Mouse (Mus musculus) midbrain, postnatal 0 days (tissue): ENCODE measurements around the gene Creg1. TPM values are rescaled to one million over a fixed set of nuclear protein-coding genes. Genes with fewer than 3 reads are reported as not detected.

ENCODE experiments used
- ATAC-seq: fragments of 200-750 bp; cut with Nextera tagmentation; 2 replicates; pipeline ENCODE4 v1.8.0; 2017; ENCODE audit warnings: moderate number of reproducible peaks, mild to moderate bottlenecking, moderate TSS enrichment, moderate library complexity; ENCODE audit not compliant: low FRiP score
- DNase-seq: peaks from one replicate; pipeline ENCODE4 v3.0.0-alpha.2; 2015; ENCODE audit warnings: low spot score
- H3K27ac ChIP-seq: fragments of 300-500 bp; sonication (generic); 2 replicates; pipeline ENCODE4 v1.5.1; 2014; ENCODE audit warnings: low read depth, mild to moderate bottlenecking, low read length, mixed read lengths
- H3K27me3 ChIP-seq: fragments of 300-500 bp; sonication (generic); 2 replicates; pipeline ENCODE4 v1.6.1; 2014; ENCODE audit warnings: low read length, control low read depth, mixed read lengths; ENCODE audit not compliant: insufficient read depth
- H3K36me3 ChIP-seq: fragments of 300-500 bp; sonication (generic); 2 replicates; pipeline ENCODE4 v1.6.1; 2014; ENCODE audit warnings: low read length, control low read depth, mixed read lengths; ENCODE audit not compliant: insufficient read depth
- H3K4me1 ChIP-seq: fragments of 300-500 bp; sonication (generic); 2 replicates; pipeline ENCODE4 v1.6.1; 2014; ENCODE audit warnings: mild to moderate bottlenecking, control low read depth, antibody characterized with exemption, low read length, mixed read lengths; ENCODE audit not compliant: insufficient read depth
- H3K4me2 ChIP-seq: fragments of 300-500 bp; sonication (generic); 2 replicates; pipeline ENCODE4 v1.6.1; 2014; ENCODE audit warnings: low read depth, mild to moderate bottlenecking, low read length, mixed read lengths; ENCODE audit not compliant: poor library complexity, severe bottlenecking
- H3K4me3 ChIP-seq: fragments of 300-500 bp; sonication (generic); 2 replicates; pipeline ENCODE4 v1.5.1; 2014; ENCODE audit warnings: low read depth, mild to moderate bottlenecking, low read length, moderate library complexity
- H3K9ac ChIP-seq: fragments of 300-500 bp; sonication (generic); replicated peaks from 2 replicates; pipeline ENCODE4 v1.6.1; 2014; ENCODE audit warnings: mild to moderate bottlenecking, low read length, moderate library complexity, mixed read lengths; ENCODE audit not compliant: poor library complexity, severe bottlenecking
- H3K9me3 ChIP-seq: fragments of 300-500 bp; sonication (generic); 2 replicates; pipeline ENCODE4 v1.6.1; 2016; ENCODE audit warnings: low read length, control low read depth
- CTCF ChIP-seq: IDR thresholded peaks from 2 replicates; pipeline ENCODE4 v1.5.1; 2016; ENCODE audit warnings: antibody characterized with exemption, mild to moderate bottlenecking
- WGBS: fragments of 180-500 bp; shearing (Covaris S2); extraction: QIAGEN DNeasy Blood & Tissue Kit; methylation state at CpG from one replicate; pipeline ENCODE4 v1.1.7; 2014; 5-methylcytosine and 5-hydroxymethylcytosine counted together
- polyA plus RNA-seq: library from polyadenylated mRNA; unstranded; fragments of >200 nt; fragmentation: Nextera tagmentation; extraction: Ambion mirVana; gene quantifications from 2 replicates; pipeline ENCODE4 v1.2.1, GENCODE M21; 2015
- total RNA-seq: library from RNA; depleted of rRNA; stranded (reverse); fragments of >200 nt; gene quantifications from 2 replicates; pipeline ENCODE4 v1.2.3, GENCODE M21; 2014

Gene Creg1
- total and polyA plus RNA-seq, 2 experiments from 2014 or later = 21.3 to 47.0 TPM

DNA sequence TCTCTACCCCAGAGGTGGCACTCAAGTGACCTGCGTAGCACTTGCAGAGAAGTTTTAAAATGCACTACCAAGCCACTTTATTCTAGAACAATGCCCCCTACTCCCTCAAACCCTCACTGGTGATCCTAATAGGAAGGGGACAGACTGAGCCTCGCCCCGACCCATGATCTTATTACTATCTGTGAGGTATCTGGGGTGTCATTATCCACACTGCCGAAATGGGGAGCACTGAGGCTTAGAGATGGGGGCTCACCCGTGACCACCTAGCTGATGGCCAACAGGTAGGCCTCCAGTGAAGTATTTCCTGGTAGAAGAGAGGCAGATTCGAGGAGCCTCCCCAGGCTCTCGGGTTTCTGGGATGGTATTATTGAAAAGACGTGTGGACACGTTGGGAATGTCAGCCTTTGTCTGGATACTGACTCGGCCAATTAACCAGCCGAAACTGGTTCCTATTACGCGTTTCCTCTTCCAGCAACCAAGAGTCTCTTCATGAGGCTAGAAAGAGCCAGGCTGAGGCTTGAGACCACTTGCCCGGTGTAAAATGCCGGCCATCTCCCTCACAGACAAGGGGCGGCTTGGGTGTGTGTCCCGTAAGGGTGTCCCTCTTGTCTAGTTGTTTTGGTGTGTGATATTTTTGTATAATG is 2.2 kb downstream of the Creg1 start:
- ATAC-seq = no peak
- H3K9ac ChIP-seq = no peak overlapping the region

DNA sequence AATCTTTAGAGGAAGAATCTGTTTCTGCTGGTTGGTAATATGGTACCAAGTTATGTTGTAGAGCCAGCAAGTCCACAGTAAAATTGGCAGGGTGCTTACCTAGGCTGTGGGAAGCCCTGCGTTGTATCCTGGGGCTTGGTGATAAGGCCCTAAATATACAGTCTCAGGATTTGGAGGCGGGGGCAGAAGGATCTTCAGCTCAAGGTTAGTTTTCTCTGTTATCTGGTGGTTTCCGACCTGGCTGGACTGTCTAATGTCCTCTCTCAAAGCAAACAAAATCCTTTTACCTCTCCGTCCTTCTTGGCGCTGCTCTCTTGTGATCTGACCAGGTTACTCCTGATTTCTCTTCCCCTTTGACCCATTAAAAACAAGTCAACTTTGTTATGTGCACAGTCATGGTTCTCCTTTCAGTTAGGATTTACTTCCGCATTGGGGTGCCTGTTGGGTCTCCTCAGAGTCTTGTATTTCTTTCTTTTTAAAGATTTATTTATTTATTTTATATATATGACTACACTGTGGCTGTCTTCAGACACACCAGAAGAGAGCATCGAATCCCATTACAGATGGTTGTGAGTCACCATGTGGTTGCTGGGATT is 2.8 kb downstream of the Creg1 start:
- H3K36me3 ChIP-seq = no peaks in the 10 kb centered on the region
- no peak overlapping the region for H3K27ac ChIP-seq
- no peak overlapping the region for H3K4me3 ChIP-seq
- H3K4me2 ChIP-seq = no peak overlapping the region
- DNase-seq (no peak), ATAC-seq (no peak)
- H3K9ac ChIP-seq = no peak overlapping the region
- no peaks in the 10 kb centered on the region for H3K9me3 ChIP-seq
- no peaks in the 10 kb centered on the region for H3K27me3 ChIP-seq
- H3K4me1 ChIP-seq = peaks cover 5% of the 10 kb centered on the region; the same call in 1 of the 2 replicates
- TF ChIP-seq CTCF = no peak
- 96% methylated on average over 7 of the region's 7 CpGs for WGBS

More for the DNA sequence above, 2.2 kb downstream of the Creg1 start:
- no peaks in the 10 kb centered on the region for H3K36me3 ChIP-seq
- H3K9me3 ChIP-seq = no peaks in the 10 kb centered on the region
- H3K4me2 ChIP-seq = no peak overlapping the region
- TF ChIP-seq CTCF = no peak
- H3K27me3 ChIP-seq = no peaks in the 10 kb centered on the region
- DNase-seq = no peak
- no peak overlapping the region for H3K27ac ChIP-seq
- H3K4me1 ChIP-seq = peaks cover 5% of the 10 kb centered on the region; the same call in 1 of the 2 replicates
- no peak overlapping the region for H3K4me3 ChIP-seq
- WGBS = 87% methylated on average over 17 of the region's 17 CpGs

DNA sequence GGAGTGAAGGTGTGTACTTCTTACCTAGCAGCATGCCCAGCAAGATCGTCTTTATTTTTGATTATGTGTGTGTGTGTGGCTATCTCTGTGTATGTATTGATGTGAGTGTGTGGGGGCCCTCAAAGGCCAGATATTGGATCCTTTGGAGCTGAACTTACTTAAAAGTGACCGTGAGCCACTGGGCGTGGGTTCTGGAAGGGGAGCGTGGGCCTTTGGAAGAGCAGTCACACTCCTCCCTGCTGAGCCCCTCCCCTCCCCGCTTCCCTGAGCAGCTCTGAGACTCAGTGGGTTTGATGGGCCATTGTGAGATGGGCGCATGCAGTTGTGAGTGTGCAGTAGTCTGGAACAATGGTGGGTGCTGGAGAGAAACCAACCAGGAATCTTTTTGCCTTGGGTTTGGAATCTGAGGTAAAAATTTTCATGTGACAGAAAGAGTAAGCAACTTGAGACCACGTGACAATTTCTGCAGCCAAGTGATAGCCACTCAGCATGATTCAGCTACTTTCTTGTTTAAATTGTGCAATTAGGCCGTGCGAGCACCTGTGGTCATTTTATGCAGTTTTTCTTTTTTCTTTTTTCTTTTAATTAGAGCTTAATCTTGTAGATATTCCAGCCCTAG is 5.5 kb downstream of the Creg1 start:
- no peaks in the 10 kb centered on the region for H3K9me3 ChIP-seq
- TF ChIP-seq CTCF = no peak
- peaks cover 5% of the 10 kb centered on the region; the same call in 1 of the 2 replicates for H3K4me1 ChIP-seq
- WGBS = 84% methylated on average over 9 of the region's 9 CpGs
- no peak overlapping the region for H3K27ac ChIP-seq
- H3K27me3 ChIP-seq = no peaks in the 10 kb centered on the region
- no peaks in the 10 kb centered on the region for H3K36me3 ChIP-seq
- H3K4me3 ChIP-seq = no peak overlapping the region
- no peak overlapping the region for H3K4me2 ChIP-seq
- H3K9ac ChIP-seq = no peak overlapping the region
- ATAC-seq (no peak), DNase-seq (no peak)

DNA sequence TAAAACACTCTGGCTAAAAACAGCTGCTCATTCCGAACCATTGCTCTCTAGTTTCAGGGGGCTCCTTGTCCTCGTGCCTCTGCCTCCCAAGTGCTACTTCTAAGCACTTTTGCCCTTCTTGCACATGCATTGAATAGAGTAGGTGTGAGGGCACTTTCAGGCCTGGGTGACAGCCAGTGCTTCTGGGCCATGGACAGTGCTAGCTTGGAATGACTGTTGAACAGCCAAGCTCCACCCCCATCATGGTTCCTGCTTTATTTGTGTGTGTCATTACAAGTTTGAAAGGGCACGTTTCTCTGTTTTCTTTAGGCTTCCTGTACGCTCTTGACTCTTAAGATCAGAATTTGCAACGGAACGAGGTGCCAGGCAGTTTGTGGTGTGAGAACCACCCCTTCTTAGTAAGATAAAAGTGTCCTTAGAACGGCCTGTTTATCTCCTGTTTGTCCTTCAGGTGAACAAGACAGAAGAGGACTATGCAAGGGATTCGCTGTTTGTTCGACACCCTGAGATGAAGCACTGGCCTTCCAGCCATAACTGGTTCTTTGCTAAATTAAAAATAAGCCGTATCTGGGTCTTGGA is 6.7 kb downstream of the Creg1 start:
- H3K4me2 ChIP-seq = no peak overlapping the region
- no peaks in the 10 kb centered on the region for H3K36me3 ChIP-seq
- DNase-seq (no peak), ATAC-seq (no peak)
- H3K4me3 ChIP-seq = no peak overlapping the region
- no peaks in the 10 kb centered on the region for H3K4me1 ChIP-seq
- no peaks in the 10 kb centered on the region for H3K9me3 ChIP-seq
- H3K27ac ChIP-seq = no peak overlapping the region
- no peak for TF ChIP-seq CTCF
- 88% methylated on average over 10 of the region's 10 CpGs for WGBS
- H3K9ac ChIP-seq = no peak overlapping the region
- no peaks in the 10 kb centered on the region for H3K27me3 ChIP-seq

DNA sequence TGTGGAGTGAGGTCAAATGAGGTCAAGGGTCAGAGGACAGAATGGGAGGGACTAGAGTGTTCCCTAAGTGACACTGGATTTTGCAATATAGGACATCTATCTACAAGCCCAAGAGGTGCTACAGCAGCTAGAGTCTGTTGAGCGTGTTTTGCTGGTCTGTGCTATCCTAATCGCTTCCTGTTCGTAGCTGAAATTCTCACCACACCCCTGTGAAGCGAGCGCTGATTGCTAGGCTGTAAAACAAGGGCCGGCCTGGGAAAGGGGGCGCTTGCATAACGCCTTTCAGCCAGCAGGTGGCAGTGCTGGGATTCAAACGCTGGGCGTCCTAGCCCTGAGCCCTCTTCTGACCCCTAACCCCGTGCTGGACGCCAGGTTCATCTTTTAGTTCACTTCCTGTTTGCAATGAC is 7.9 kb downstream of the Creg1 start:
- no peak overlapping the region for H3K4me3 ChIP-seq
- peak; percentile 89 for TF ChIP-seq CTCF
- H3K36me3 ChIP-seq = no peaks in the 10 kb centered on the region
- no peaks in the 10 kb centered on the region for H3K9me3 ChIP-seq
- H3K9ac ChIP-seq = no peak overlapping the region
- no peak overlapping the region for H3K4me2 ChIP-seq
- 2% methylated on average over 12 of the region's 12 CpGs for WGBS
- no peaks in the 10 kb centered on the region for H3K4me1 ChIP-seq
- no peak overlapping the region for H3K27ac ChIP-seq
- no peaks in the 10 kb centered on the region for H3K27me3 ChIP-seq
- ATAC-seq = peak; percentile 46; the same call in 1 of the 2 replicates
- DNase-seq = peak; percentile 68

DNA sequence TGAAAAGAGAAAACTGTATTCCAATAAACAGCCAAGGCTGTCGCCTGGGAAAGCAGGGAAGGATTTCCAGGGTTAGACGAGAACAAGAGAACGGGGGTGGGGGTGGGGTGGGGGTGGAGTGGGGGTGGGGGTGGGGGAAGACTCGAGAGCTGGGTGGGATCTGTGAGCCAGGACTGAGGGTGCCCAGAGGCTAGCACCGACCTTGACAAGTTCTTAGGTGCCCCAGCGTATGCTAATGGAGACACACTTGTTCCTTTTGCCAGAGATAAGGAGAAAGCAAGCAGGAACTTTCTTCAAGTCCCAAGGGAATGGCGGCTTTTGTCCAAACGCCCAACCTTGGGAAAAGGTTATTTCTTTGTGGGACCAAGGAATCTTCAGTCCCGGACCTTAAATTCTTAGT is 8.5 kb downstream of the Creg1 start:
- Histone ChIP-seq H3K4me1 (no peaks in the 10 kb centered on the region), H3K27ac (no peak overlapping the region), H3K4me3 (no peak overlapping the region), H3K27me3 (no peaks in the 10 kb centered on the region; the same call in 1 of the 2 replicates), H3K9me3 (no peaks in the 10 kb centered on the region), H3K9ac (no peak overlapping the region), H3K4me2 (no peak overlapping the region), H3K36me3 (no peaks in the 10 kb centered on the region)
- 48% methylated on average over 9 of the region's 9 CpGs for WGBS
- no peak for ATAC-seq
- DNase-seq = no peak
- TF ChIP-seq CTCF = no peak
